Mouse (Mus musculus): Measurements from ENCODE around the gene Pik3ap1.

GRCm38 (mm10) chr19:41389351-41389750, 4.4 kb upstream of the Pik3ap1 start:
- TF ChIP-seq TAL1 (IDR thresholded peaks at IDR 0.05; ENCODE audit: low read length) (no peak), GATA1 (IDR thresholded peaks at IDR 0.05; ENCODE audit: low read length) (no peak)

All from erythroblast, embryonic 14.5 days (primary cell).